Mouse (Mus musculus): Measurements from ENCODE around the gene H2al1i. TPM values are rescaled to one million over a fixed set of nuclear protein-coding genes. Genes with fewer than 3 reads are reported as not detected.
"Not testable (repeated sequence)": the region's sequence is repeated elsewhere in the genome, so short reads cannot be mapped to it uniquely, and the experiment has no call there.

The H2al1i gene
- not detected in 2 replicates for total RNA-seq (2012; rRNA removed)

GRCm38 (mm10) chrX:11324359-11324758, at the start of gene H2al1i:
TSS of gene H2al1i (plus strand) at chrX:11324659.
- H3K9ac ChIP-seq (ENCODE audit: insufficient read depth, low read depth, low read length, poor library complexity, severe bottlenecking); DNase-seq (ENCODE audit: low read depth, low spot score); H3K27ac ChIP-seq (ENCODE audit: insufficient read depth, low read depth, low read length, poor library complexity, severe bottlenecking); H3K9me3 ChIP-seq (ENCODE audit: control insufficient read depth, insufficient read depth, low read depth, low read length); H3K4me3 ChIP-seq (ENCODE audit: insufficient read depth in 1 of 2, low read depth in 1 of 2, low read length in 2 of 2, poor library complexity in 1 of 2, severe bottlenecking in 1 of 2); H3K4me1 ChIP-seq (ENCODE audit: control insufficient read depth in 2 of 2, insufficient read depth in 2 of 2, low read length in 2 of 2, poor library complexity in 1 of 2); H3K36me3 ChIP-seq (ENCODE audit: control insufficient read depth, insufficient read depth, low read length, poor library complexity, severe bottlenecking); in situ Hi-C loops (cut with MboI; ENCODE audit: low sequenced_read_pairs in 2 of 2, unreplicated experiment in 2 of 2): not testable (repeated sequence)

- H3K27ac ChIP-seq (ENCODE audit: insufficient read depth, low read depth, low read length, poor library complexity, severe bottlenecking), result no peak overlapping the region
- DNase-seq (ENCODE audit: low read depth, low spot score), result no peak
- in situ Hi-C loops (cut with MboI; ENCODE audit: low sequenced_read_pairs in 2 of 2, unreplicated experiment in 2 of 2), result no loop called here
- no peaks in the 10 kb centered on the region for H3K9me3 ChIP-seq (ENCODE audit: control insufficient read depth, insufficient read depth, low read depth, low read length)
- no peaks in the 10 kb centered on the region for H3K36me3 ChIP-seq (ENCODE audit: control insufficient read depth, insufficient read depth, low read length, poor library complexity, severe bottlenecking)
- TF ChIP-seq MAFK (IDR thresholded peaks at IDR 0.05; ENCODE audit: insufficient read depth, low read depth, low read length) (no peak), ZC3H11A (IDR thresholded peaks at IDR 0.05; ENCODE audit: borderline replicate concordance, low read depth, low read length) (no peak), CHD2 (IDR thresholded peaks at IDR 0.05; ENCODE audit: low read depth, low read length) (no peak), HCFC1 (IDR thresholded peaks at IDR 0.05; ENCODE audit: borderline replicate concordance, insufficient read depth, low read length) (no peak), ZNF384 (IDR thresholded peaks at IDR 0.05; ENCODE audit: low read depth, low read length) (no peak)
- H3K4me1 ChIP-seq (ENCODE audit: control insufficient read depth in 2 of 2, insufficient read depth in 2 of 2, low read length in 2 of 2, poor library complexity in 1 of 2), result no peaks in the 10 kb centered on the region
- no peak overlapping the region for H3K4me3 ChIP-seq (ENCODE audit: insufficient read depth in 1 of 2, low read depth in 1 of 2, low read length in 2 of 2, poor library complexity in 1 of 2, severe bottlenecking in 1 of 2)
- no peak overlapping the region for H3K9ac ChIP-seq (ENCODE audit: insufficient read depth, low read depth, low read length, poor library complexity, severe bottlenecking)
Observed at GRCm38 (mm10) chrX:11277083-11277482, 47.4 kb upstream of the H2al1i start.

GRCm38 (mm10) chrX:11280741-11281140, 43.7 kb upstream of the H2al1i start:
- Histone ChIP-seq H3K4me1 (ENCODE audit: control insufficient read depth in 2 of 2, insufficient read depth in 2 of 2, low read length in 2 of 2, poor library complexity in 1 of 2) (no peaks in the 10 kb centered on the region), H3K4me3 (ENCODE audit: insufficient read depth in 1 of 2, low read depth in 1 of 2, low read length in 2 of 2, poor library complexity in 1 of 2, severe bottlenecking in 1 of 2) (no peak overlapping the region), H3K36me3 (ENCODE audit: control insufficient read depth, insufficient read depth, low read length, poor library complexity, severe bottlenecking) (no peaks in the 10 kb centered on the region), H3K9ac (ENCODE audit: insufficient read depth, low read depth, low read length, poor library complexity, severe bottlenecking) (no peak overlapping the region), H3K27ac (ENCODE audit: insufficient read depth, low read depth, low read length, poor library complexity, severe bottlenecking) (no peak overlapping the region), H3K9me3 (ENCODE audit: control insufficient read depth, insufficient read depth, low read depth, low read length) (no peaks in the 10 kb centered on the region)
- TF ChIP-seq MAFK (IDR thresholded peaks at IDR 0.05; ENCODE audit: insufficient read depth, low read depth, low read length), result no peak
- TF ChIP-seq CHD2 (IDR thresholded peaks at IDR 0.05; ENCODE audit: low read depth, low read length), result no peak
- no peak for TF ChIP-seq HCFC1 (IDR thresholded peaks at IDR 0.05; ENCODE audit: borderline replicate concordance, insufficient read depth, low read length)
- TF ChIP-seq ZNF384 (IDR thresholded peaks at IDR 0.05; ENCODE audit: low read depth, low read length), result no peak
- TF ChIP-seq ZC3H11A (IDR thresholded peaks at IDR 0.05; ENCODE audit: borderline replicate concordance, low read depth, low read length), result no peak
- DNase-seq (ENCODE audit: low read depth, low spot score), result no peak
- in situ Hi-C loops (cut with MboI; ENCODE audit: low sequenced_read_pairs in 2 of 2, unreplicated experiment in 2 of 2), result no loop called here

GRCm38 (mm10) chrX:11288306-11288882, 36.1 kb upstream of the H2al1i start:
- Histone ChIP-seq H3K9ac (ENCODE audit: insufficient read depth, low read depth, low read length, poor library complexity, severe bottlenecking) (no peak overlapping the region), H3K9me3 (ENCODE audit: control insufficient read depth, insufficient read depth, low read depth, low read length) (no peaks in the 10 kb centered on the region), H3K27ac (ENCODE audit: insufficient read depth, low read depth, low read length, poor library complexity, severe bottlenecking) (no peak overlapping the region), H3K36me3 (ENCODE audit: control insufficient read depth, insufficient read depth, low read length, poor library complexity, severe bottlenecking) (no peaks in the 10 kb centered on the region), H3K4me3 (ENCODE audit: insufficient read depth in 1 of 2, low read depth in 1 of 2, low read length in 2 of 2, poor library complexity in 1 of 2, severe bottlenecking in 1 of 2) (no peak overlapping the region), H3K4me1 (ENCODE audit: control insufficient read depth in 2 of 2, insufficient read depth in 2 of 2, low read length in 2 of 2, poor library complexity in 1 of 2) (no peaks in the 10 kb centered on the region)
- TF ChIP-seq ZC3H11A (IDR thresholded peaks at IDR 0.05; ENCODE audit: borderline replicate concordance, low read depth, low read length) (no peak), ZNF384 (IDR thresholded peaks at IDR 0.05; ENCODE audit: low read depth, low read length) (no peak), HCFC1 (IDR thresholded peaks at IDR 0.05; ENCODE audit: borderline replicate concordance, insufficient read depth, low read length) (no peak), MAFK (IDR thresholded peaks at IDR 0.05; ENCODE audit: insufficient read depth, low read depth, low read length) (no peak), CHD2 (IDR thresholded peaks at IDR 0.05; ENCODE audit: low read depth, low read length) (no peak)
- in situ Hi-C loops (cut with MboI; ENCODE audit: low sequenced_read_pairs in 2 of 2, unreplicated experiment in 2 of 2), result no loop called here
- DNase-seq (ENCODE audit: low read depth, low spot score), result no peak

- H3K4me1 ChIP-seq (ENCODE audit: control insufficient read depth in 2 of 2, insufficient read depth in 2 of 2, low read length in 2 of 2, poor library complexity in 1 of 2), result no peaks in the 10 kb centered on the region
- no peak overlapping the region for H3K9ac ChIP-seq (ENCODE audit: insufficient read depth, low read depth, low read length, poor library complexity, severe bottlenecking)
- H3K9me3 ChIP-seq (ENCODE audit: control insufficient read depth, insufficient read depth, low read depth, low read length), result no peaks in the 10 kb centered on the region
- H3K4me3 ChIP-seq (ENCODE audit: insufficient read depth in 1 of 2, low read depth in 1 of 2, low read length in 2 of 2, poor library complexity in 1 of 2, severe bottlenecking in 1 of 2), result no peak overlapping the region
- H3K36me3 ChIP-seq (ENCODE audit: control insufficient read depth, insufficient read depth, low read length, poor library complexity, severe bottlenecking), result no peaks in the 10 kb centered on the region
- DNase-seq (ENCODE audit: low read depth, low spot score), result peak; percentile 26
- TF ChIP-seq ZNF384 (IDR thresholded peaks at IDR 0.05; ENCODE audit: low read depth, low read length), result no peak
- TF ChIP-seq CHD2 (IDR thresholded peaks at IDR 0.05; ENCODE audit: low read depth, low read length), result no peak
- TF ChIP-seq HCFC1 (IDR thresholded peaks at IDR 0.05; ENCODE audit: borderline replicate concordance, insufficient read depth, low read length), result no peak
- no peak for TF ChIP-seq MAFK (IDR thresholded peaks at IDR 0.05; ENCODE audit: insufficient read depth, low read depth, low read length)
- TF ChIP-seq ZC3H11A (IDR thresholded peaks at IDR 0.05; ENCODE audit: borderline replicate concordance, low read depth, low read length), result no peak
- in situ Hi-C loops (cut with MboI; ENCODE audit: low sequenced_read_pairs in 2 of 2, unreplicated experiment in 2 of 2), result no loop called here
- H3K27ac ChIP-seq (ENCODE audit: insufficient read depth, low read depth, low read length, poor library complexity, severe bottlenecking), result no peak overlapping the region
Observed at GRCm38 (mm10) chrX:11289244-11289643, 35.2 kb upstream of the H2al1i start.

GRCm38 (mm10) chrX:11298957-11299356, 25.5 kb upstream of the H2al1i start, which contains the start of gene H2al1a:
TSS of gene H2al1a (plus strand) at chrX:11299257.
- in situ Hi-C loops (cut with MboI; ENCODE audit: low sequenced_read_pairs in 2 of 2, unreplicated experiment in 2 of 2); H3K9me3 ChIP-seq (ENCODE audit: control insufficient read depth, insufficient read depth, low read depth, low read length); H3K4me3 ChIP-seq (ENCODE audit: insufficient read depth in 1 of 2, low read depth in 1 of 2, low read length in 2 of 2, poor library complexity in 1 of 2, severe bottlenecking in 1 of 2); H3K9ac ChIP-seq (ENCODE audit: insufficient read depth, low read depth, low read length, poor library complexity, severe bottlenecking); H3K27ac ChIP-seq (ENCODE audit: insufficient read depth, low read depth, low read length, poor library complexity, severe bottlenecking); H3K36me3 ChIP-seq (ENCODE audit: control insufficient read depth, insufficient read depth, low read length, poor library complexity, severe bottlenecking); H3K4me1 ChIP-seq (ENCODE audit: control insufficient read depth in 2 of 2, insufficient read depth in 2 of 2, low read length in 2 of 2, poor library complexity in 1 of 2); DNase-seq (ENCODE audit: low read depth, low spot score): not testable (repeated sequence)

GRCm38 (mm10) chrX:11302132-11302531, 22.3 kb upstream of the H2al1i start, which contains the start of gene H2al1b:
TSS of gene H2al1b (plus strand) at chrX:11302432.
- H3K4me1 ChIP-seq (ENCODE audit: control insufficient read depth in 2 of 2, insufficient read depth in 2 of 2, low read length in 2 of 2, poor library complexity in 1 of 2); H3K9me3 ChIP-seq (ENCODE audit: control insufficient read depth, insufficient read depth, low read depth, low read length); in situ Hi-C loops (cut with MboI; ENCODE audit: low sequenced_read_pairs in 2 of 2, unreplicated experiment in 2 of 2); H3K9ac ChIP-seq (ENCODE audit: insufficient read depth, low read depth, low read length, poor library complexity, severe bottlenecking); H3K36me3 ChIP-seq (ENCODE audit: control insufficient read depth, insufficient read depth, low read length, poor library complexity, severe bottlenecking); H3K4me3 ChIP-seq (ENCODE audit: insufficient read depth in 1 of 2, low read depth in 1 of 2, low read length in 2 of 2, poor library complexity in 1 of 2, severe bottlenecking in 1 of 2); DNase-seq (ENCODE audit: low read depth, low spot score); H3K27ac ChIP-seq (ENCODE audit: insufficient read depth, low read depth, low read length, poor library complexity, severe bottlenecking): not testable (repeated sequence)

Data from ES-E14 (cell line).